In genomic region chr7:112362574-112363200, GRCm38 (mm10) we compare ENCODE assay signal across 20 mouse cellular contexts.
DNase-seq lines count a peak whose midpoint lies in the region; ATAC-seq and TF ChIP-seq lines count a peak whose summit lies in the region.
"Had no signal": no experiment of that assay in that cellular context is flagged by ENCODE, and none has a peak within 500 bp of the region (broad histone marks: within the 10 kb centered on the region; RNA-seq: fewer than 3 reads in every experiment).

No protein-coding gene starts in this region.

- no peaks in the 10 kb centered on the region for H3K27me3 ChIP-seq in heart, adult 2 months (ENCODE audit: control insufficient read depth, insufficient read depth, low read length)
- no peaks in the 10 kb centered on the region for H3K27me3 ChIP-seq in heart, embryonic 11.5 days (ENCODE audit: control insufficient read depth, insufficient read depth, low read length)
- H3K27me3 ChIP-seq: embryonic facial prominence, embryonic 13.5 days; hindbrain, embryonic 13.5 days; limb, embryonic 12.5 days; liver, embryonic 12.5 days had no signal

- no peaks in the 10 kb centered on the region for H3K79me2 ChIP-seq in heart, adult 2 months (replicated peaks; ENCODE audit: control insufficient read depth, insufficient read depth, low read length)

- ATAC-seq in heart, embryonic 11.5 days (replicated peaks; ENCODE audit: insufficient number of reproducible peaks, low FRiP score, low TSS enrichment) = peak; percentile 52
- ATAC-seq in CD4-positive, CD25-positive, alpha-beta regulatory T cell, adult 4 months = no peak
- ATAC-seq: forebrain, postnatal 0 days; liver, embryonic 12.5 days had no signal

- no peak for TF ChIP-seq CTCF in lung, adult 2 months (IDR thresholded peaks at IDR 0.05; ENCODE audit: insufficient read depth, low read length)
- TF ChIP-seq CTCF in heart, adult 2 months (IDR thresholded peaks at IDR 0.05) = no peak

- intact Hi-C loops in heart, adult 2 months (cut with DNase I) = no loop called here
- intact Hi-C loops in heart, postnatal 10 days (cut with DNase I) = loop anchor here (5.0 kb wide), 1 partner anchor 135 kb away; the partner anchor contains the start of gene Mical2

- H3K4me3 ChIP-seq in lung, adult 2 months (replicated peaks; ENCODE audit: extremely low read depth, low read depth, low read length) = no peak overlapping the region
- H3K4me3 ChIP-seq in heart, adult 2 months = no peak overlapping the region
- no peak overlapping the region for H3K4me3 ChIP-seq in heart, embryonic 11.5 days (ENCODE audit: low read depth, low read length)
- H3K4me3 ChIP-seq: embryonic facial prominence, embryonic 13.5 days; gastrocnemius, adult 2 months; hindbrain, embryonic 13.5 days; limb, embryonic 12.5 days; liver, embryonic 12.5 days had no signal

- no peak for TF ChIP-seq EP300 in heart, adult 2 months (IDR thresholded peaks at IDR 0.05; ENCODE audit: insufficient read depth, low read depth, low read length)

- no peak overlapping the region for H3K9ac ChIP-seq in heart, adult 2 months (ENCODE audit: low read depth, low read length)
- H3K9ac ChIP-seq in heart, embryonic 11.5 days (ENCODE audit: low read depth, low read length) = no peak overlapping the region
- H3K9ac ChIP-seq: embryonic facial prominence, embryonic 13.5 days; forebrain, postnatal 0 days; hindbrain, embryonic 13.5 days; limb, embryonic 12.5 days; liver, embryonic 12.5 days had no signal

- no peaks in the 10 kb centered on the region for H3K9me3 ChIP-seq in heart, embryonic 11.5 days (replicated peaks; ENCODE audit: control insufficient read depth, low read length)
- H3K9me3 ChIP-seq: embryonic facial prominence, embryonic 13.5 days; hindbrain, embryonic 13.5 days; limb, embryonic 12.5 days; liver, embryonic 12.5 days had no signal

- TF ChIP-seq POLR2A in lung, adult 2 months (IDR thresholded peaks at IDR 0.05; ENCODE audit: borderline replicate concordance, extremely low read depth, low read depth, low read length) = no peak
- no peak for TF ChIP-seq POLR2A in heart, adult 2 months (IDR thresholded peaks at IDR 0.05; ENCODE audit: insufficient read depth, low read depth, low read length)

- no peak overlapping the region for H3K4me2 ChIP-seq in heart, embryonic 11.5 days
- H3K4me2 ChIP-seq: embryonic facial prominence, embryonic 13.5 days; hindbrain, embryonic 13.5 days; limb, embryonic 12.5 days; liver, embryonic 12.5 days; midbrain, embryonic 11.5 days had no signal

- 54% methylated on average over 7 of the region's 7 CpGs for WGBS in lung, adult 2 months
- WGBS in heart, adult 2 months = 47% methylated on average over 7 of the region's 7 CpGs
- WGBS in heart, embryonic 11.5 days (ENCODE audit: insufficient replicate concordance) = 40% methylated on average over 7 of the region's 7 CpGs

- peak; percentile 33 to 57 for DNase-seq in lung, adult 18-20 months
- no peak for DNase-seq in lung, adult 2 months
- no peak for DNase-seq in heart, adult 2 months
- peak; percentile 61 to 73 for DNase-seq in heart, postnatal 10 days
- no peak for DNase-seq in left cerebral cortex, adult 18-20 months (ENCODE audit: low spot score in 2 of 2)
- DNase-seq in kidney, adult 11 months = no peak
- DNase-seq: adrenal gland, postnatal 10 days; B cell, adult 2 months; cerebellum, adult 11 months; cerebellum, postnatal 10 days; forebrain, postnatal 0 days; gastrocnemius, adult 2 months; kidney, postnatal 4 days had no signal

- H3K36me3 ChIP-seq in heart, adult 2 months (ENCODE audit: control insufficient read depth, insufficient read depth, low read length) = no peaks in the 10 kb centered on the region
- H3K36me3 ChIP-seq in heart, embryonic 11.5 days (ENCODE audit: control insufficient read depth, insufficient read depth, low read length) = peaks cover under 1% of the 10 kb centered on the region; the same call in 1 of the 2 replicates
- H3K36me3 ChIP-seq: embryonic facial prominence, embryonic 13.5 days; hindbrain, embryonic 13.5 days; limb, embryonic 12.5 days; liver, embryonic 12.5 days had no signal

- no peaks in the 10 kb centered on the region for H3K4me1 ChIP-seq in lung, adult 2 months (ENCODE audit: control insufficient read depth, insufficient read depth, low read length)
- H3K4me1 ChIP-seq in heart, adult 2 months (ENCODE audit: control insufficient read depth, insufficient read depth, low read length) = peaks cover 7% of the 10 kb centered on the region
- peaks cover 29% of the 10 kb centered on the region for H3K4me1 ChIP-seq in heart, embryonic 11.5 days (ENCODE audit: control insufficient read depth, insufficient read depth, low read length)
- H3K4me1 ChIP-seq: embryonic facial prominence, embryonic 13.5 days; hindbrain, embryonic 13.5 days; liver, embryonic 12.5 days had no signal

- H3K27ac ChIP-seq in heart, adult 2 months = peak overlapping the region; percentile 59
- H3K27ac ChIP-seq in heart, embryonic 11.5 days (ENCODE audit: low read depth, low read length) = peak overlapping the region; percentile 80
- H3K27ac ChIP-seq: embryonic facial prominence, embryonic 13.5 days; gastrocnemius, adult 2 months; hindbrain, embryonic 13.5 days; limb, embryonic 12.5 days; liver, embryonic 12.5 days had no signal

Comparison
In these comparisons a context has a peak if more than half of its experiments do, and no peak if none do; other contexts are left out.
1. DNase-seq: peak in lung, adult 18-20 months (2 of 2) and heart, postnatal 10 days (2 of 2); none in lung, adult 2 months (single experiment), heart, adult 2 months (0 of 2), left cerebral cortex, adult 18-20 months (0 of 2) and kidney, adult 11 months (single experiment).